Mouse (Mus musculus) heart, adult 18-20 months (tissue): ENCODE data around the gene Prr15l. TPM values are rescaled to one million over a fixed set of nuclear protein-coding genes. Genes with fewer than 3 reads are reported as not detected.

ENCODE experiments used
- DNase-seq, 2 experiments: peaks; one replicate each; pipeline ENCODE4 v3.0.0; 2021 to 2022; ENCODE audit warnings: mixed read lengths in 1 of 2
- total RNA-seq, 2 experiments: library from RNA; stranded (reverse); gene quantifications; 2 replicates each; pipeline ENCODE4 v1.2.3; 2021

The Prr15l gene
- total RNA-seq, 2 experiments from 2014 or later = 0.79 to 2.2 TPM

DNA sequence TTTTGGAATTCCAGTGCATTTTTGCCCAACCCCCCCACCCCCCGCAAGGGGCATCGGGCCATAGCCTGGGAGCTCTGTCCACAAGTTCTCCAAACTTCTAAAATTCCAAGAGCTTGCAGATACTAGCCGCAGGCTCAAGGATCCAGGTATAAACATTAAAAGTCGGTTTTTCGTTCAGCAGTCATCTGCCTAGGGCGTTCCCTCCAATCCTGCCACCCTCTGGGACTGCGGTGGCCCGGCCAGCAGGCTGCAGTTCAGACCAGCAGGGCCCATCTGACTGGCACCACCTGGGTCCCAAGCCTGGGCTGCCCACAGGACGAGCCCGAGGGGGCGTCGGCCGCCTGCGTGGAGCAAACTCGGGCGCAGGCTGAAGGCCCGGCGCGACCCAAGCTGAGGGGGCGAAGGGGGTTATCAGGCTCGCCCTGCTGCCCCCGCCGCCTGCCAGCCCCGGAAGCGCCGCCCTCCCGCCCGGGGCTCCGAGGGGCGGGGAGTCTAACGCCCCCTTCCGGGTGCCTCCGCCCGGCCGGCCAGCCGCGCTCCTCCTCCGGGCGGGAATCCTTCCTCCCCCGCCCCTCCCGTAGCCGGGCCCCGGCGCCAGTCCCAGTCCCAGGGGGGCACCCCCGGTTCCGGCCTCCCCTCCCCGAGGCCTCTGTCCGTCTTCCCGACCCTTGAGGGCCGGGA is 49.1 kb downstream of the Prr15l start:
- peak in 1 of 2 experiments; percentile 94 for DNase-seq

DNA sequence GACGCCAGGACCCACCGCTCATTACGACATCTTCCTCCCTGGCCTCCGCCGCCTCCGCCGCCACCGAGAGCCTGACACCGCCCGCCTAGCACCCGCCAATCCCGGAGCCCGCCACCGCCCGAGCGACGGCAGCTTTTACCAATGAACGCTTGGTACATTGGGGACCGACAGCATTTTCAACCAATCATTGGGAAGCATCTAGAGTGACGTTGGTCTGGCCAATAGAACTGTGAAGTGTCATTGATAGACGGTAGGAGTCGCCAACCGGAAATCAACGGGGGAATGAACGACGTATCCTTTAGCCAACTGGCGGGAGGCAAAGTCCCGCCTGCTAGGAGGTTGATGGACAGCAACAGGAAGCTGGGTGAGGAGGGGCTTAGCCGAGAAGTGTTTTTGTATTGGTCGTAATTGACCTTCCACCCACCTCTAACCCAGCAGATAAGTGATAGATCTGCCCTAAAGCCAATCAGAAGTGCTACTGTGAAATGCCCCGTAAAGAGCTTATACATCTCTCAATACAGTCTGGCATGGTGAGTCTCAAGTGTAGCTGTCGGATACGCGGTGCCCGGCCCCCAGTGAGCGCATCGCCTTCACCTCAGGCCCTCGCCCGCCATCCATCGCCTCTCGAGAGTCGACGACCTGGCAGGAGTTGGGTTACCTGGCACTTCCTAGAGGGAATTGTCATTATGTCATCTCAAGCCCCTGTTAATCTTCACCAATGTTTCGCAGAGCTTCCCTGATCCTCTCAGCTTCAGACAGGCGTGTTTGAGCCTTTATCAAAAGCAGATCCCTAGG is 49.9 kb downstream of the Prr15l start:
- peak; percentile 100 for DNase-seq

DNA sequence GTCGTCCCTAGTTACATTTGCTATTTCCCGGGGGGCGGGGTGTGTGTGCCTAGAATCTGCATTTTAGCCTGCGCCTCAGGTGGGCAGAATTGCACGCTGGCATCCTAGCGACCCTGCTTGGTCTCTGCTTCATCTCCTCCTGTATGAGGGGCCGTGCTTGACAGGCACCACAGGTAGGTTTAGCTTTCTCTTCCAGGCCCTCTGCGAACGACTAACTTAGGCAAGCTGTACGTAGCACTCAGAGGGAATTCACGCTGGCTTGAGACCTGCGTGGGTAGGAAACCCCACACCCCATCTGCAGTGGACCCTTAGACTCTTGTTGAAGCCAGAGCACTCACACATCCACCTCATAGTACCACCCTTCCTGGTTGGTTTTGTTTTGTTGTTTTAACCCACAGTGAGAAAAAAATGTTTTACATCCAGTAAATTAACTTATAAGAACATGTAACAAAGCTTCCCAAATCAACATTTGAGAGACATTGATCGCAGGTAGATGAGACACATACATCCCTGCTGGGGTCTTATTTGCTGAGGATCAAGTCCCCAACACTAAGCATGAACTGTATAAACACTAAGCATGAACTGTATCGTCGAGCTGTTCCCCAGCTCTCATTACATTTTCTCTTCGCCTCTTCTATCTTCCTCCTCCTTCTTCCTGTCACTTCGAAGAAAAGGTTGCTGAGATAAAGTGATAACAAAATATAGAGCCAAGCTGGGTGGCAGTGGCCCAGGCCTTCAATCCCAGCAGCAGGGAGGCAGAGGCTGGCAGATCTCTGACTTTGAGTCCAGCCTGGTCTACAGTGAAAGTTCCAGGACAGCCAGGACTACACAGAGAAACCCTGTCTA is 50.7 kb downstream of the Prr15l start:
- DNase-seq = no peak

DNA sequence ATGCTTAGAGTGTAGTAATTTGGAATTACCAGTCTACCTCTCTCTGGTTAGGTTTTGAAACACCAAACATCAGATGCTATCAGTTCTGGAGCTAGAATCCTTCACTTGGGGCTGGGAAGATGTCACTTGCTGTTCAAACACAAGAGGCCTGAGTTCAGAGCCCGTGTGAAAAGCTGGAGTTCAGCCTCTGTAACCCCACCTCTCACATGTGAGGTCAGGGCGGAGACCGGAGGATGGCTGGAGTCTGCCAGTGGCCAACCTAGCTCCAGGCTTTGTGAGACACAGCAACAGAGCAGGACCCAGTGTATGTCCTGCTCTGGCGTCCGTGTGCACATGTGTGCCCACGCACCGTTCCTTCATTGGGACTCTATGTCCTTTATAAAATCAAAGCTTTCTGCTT is 51.4 kb downstream of the Prr15l start:
- DNase-seq = no peak

DNA sequence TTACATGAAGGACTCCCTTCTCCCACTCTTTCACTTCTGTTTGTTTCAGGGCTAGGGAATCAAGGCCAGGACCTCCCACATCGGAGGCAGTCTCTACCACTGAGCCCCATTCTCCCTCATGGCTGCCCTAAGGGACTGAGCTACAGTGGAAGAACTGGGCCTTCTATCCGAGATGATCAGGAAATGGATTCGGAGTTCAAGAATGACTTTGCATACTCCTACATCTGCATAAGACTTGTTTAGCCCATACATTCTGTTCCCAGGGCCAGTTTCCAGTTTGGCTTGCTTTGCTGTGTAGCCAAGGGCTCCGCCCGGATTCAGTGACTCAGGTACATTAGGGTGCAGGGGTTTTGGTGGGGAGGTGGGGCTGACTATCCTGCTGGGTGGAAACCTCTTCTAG is 52.1 kb downstream of the Prr15l start:
- no peak for DNase-seq

DNA sequence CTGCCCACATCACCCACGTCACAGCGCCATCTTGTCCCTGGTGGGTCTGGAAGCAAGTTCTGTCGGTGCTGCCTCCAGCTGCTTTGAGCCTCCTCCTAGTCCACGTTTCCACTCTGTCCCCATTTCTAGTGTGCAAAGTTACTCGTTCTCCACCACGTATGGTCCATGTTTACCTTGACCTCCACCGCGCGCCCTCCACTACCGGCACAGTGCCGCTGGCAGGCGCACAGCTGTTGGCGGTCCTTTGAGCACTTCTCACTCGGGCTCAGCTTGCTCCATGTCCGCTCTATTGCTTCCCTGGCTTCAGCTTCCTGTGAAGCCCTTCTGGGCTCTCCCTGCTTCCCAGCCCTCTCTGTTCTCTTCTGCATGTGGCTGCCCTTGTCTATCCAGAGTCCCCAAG is 53.6 kb downstream of the Prr15l start:
- DNase-seq = no peak

DNA sequence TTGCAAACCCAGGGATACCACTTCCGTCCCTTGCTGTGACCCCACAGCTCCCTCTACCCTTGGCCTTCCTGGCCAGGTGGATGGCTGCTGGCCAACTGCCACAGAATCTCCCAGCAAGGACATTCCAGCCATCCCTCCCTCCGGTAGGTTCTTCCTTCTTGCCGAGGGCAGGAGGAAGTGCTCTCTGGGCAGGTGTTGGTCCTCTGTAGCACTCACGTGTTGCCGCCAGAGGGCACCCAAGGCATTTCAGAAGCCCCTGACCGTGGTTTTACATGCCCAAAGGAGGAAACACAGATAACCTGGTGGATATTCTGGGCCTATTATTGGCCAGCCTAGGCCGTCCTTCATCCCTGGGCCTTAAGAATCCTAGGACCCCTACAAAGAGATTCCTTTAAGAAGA is 54.5 kb downstream of the Prr15l start:
- DNase-seq = peak; percentile 81 to 84

DNA sequence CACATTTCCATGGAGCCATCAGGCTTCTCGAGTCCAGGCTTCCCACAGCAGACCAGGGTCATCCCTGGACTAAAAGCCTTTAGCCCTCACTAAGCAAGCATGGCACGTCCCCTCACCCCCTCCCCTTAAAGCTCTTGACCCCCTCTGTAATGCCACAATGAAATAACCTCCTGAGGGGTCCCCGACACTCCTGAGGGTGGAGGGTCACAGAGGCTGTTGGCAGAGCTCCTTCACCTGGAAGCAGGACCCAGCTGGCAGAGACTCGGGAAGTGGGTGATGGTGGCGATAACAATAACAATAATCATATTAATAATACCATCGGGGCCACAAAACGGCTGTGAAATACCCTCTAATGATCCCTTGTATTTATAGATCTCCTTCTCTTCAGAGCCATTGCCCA is 55.0 kb downstream of the Prr15l start, which contains the start of gene Sp2:
Sp2 (minus strand) TSS at position 101 of the 400 bp plus-strand sequence.
- no peak for DNase-seq

DNA sequence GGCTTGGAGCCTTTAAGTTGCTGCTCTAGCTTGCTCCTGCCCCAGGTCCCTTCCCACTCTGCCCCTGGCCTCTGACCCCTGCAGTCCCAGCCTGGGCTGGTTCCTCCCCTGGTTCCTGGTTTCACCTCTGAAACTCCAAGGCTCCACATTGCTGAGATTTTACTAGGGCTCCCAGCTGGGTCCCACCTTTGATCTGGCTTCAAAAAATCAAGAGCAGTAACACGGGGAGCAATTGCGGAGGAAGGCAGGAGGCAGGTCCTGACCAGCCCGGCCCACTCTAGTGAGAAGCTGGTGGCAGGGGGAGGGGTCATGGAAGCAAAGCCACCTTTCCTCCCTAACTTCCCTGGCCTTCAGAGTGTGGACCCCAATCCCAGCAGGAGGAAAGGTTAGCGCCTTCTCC is 57.0 kb downstream of the Prr15l start:
- no peak for DNase-seq

DNA sequence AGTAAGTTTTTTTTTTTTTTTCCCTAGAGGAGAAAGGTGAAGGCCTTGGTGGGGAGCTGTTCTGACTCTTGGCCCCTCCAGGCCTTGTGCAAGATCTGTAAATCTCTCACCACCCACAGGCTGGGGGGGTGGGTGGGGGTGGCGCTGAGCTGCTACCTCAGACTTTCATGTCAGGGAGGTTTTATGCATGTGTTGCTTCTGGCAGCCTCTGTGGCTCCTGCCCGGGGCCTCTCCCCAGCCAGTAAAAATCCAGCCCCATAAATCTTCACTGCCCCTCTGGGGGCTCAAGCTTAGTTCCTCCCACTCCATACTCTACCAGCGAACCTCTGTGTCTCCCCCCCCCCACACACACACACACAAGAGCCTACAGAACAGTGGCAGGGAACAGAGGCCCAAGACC is 58.6 kb downstream of the Prr15l start:
- DNase-seq = no peak

Other genes starting within 250 kb of the Prr15l start
- gene Snx11, start 150.5 kb upstream of the Prr15l start, total RNA-seq = 10 to 100 TPM in 1 of 2 experiments, 1 to 10 TPM in 1; 9.9 to 15.2 TPM
- gene Cbx1, start 139.0 kb upstream of the Prr15l start, total RNA-seq = 10 to 100 TPM; 35.7 TPM
- gene Nfe2l1, start 98.1 kb upstream of the Prr15l start, total RNA-seq = 100 to 1,000 TPM; 458 to 487 TPM
- 10 to 100 TPM; 35.5 to 37.3 TPM for gene Copz2, start 78.2 kb upstream of the Prr15l start, total RNA-seq
- gene Cdk5rap3, start 11.6 kb upstream of the Prr15l start, total RNA-seq = 10 to 100 TPM; 23.4 to 25.1 TPM
- gene Pnpo, start 15.9 kb downstream of the Prr15l start, total RNA-seq = 10 to 100 TPM; 16.7 to 17.4 TPM
- 10 to 100 TPM in 1 of 2 experiments, 1 to 10 TPM in 1; 7.4 to 10.3 TPM for gene Sp2, start 54.9 kb downstream of the Prr15l start, total RNA-seq
- gene Sp6, start 85.3 kb downstream of the Prr15l start, total RNA-seq = under 1 TPM in 1 of 2 experiments, not detected in 1; 0.21 TPM
- 10 to 100 TPM; 15.4 TPM for gene Scrn2, start 101.8 kb downstream of the Prr15l start, total RNA-seq
- gene Lrrc46, start 113.3 kb downstream of the Prr15l start, total RNA-seq = under 1 TPM; 0.25 to 0.36 TPM
- 10 to 100 TPM; 92.1 to 94.8 TPM for gene Mrpl10, start 113.5 kb downstream of the Prr15l start, total RNA-seq
- gene Osbpl7, start 122.5 kb downstream of the Prr15l start, total RNA-seq = 1 to 10 TPM; 3.8 to 5.1 TPM
- under 1 TPM; 0.10 to 0.41 TPM for gene Tbx21, start 187.2 kb downstream of the Prr15l start, total RNA-seq
- 10 to 100 TPM; 12.5 to 15.0 TPM for gene Tbkbp1, start 223.4 kb downstream of the Prr15l start, total RNA-seq